Mouse (Mus musculus) small intestine, adult 2 months (tissue): Measurements from ENCODE around the gene Hist1h2bq. TPM values are rescaled to one million over a fixed set of nuclear protein-coding genes. Genes with fewer than 3 reads are reported as not detected.
"Not testable (repeated sequence)": the region's sequence is repeated elsewhere in the genome, so short reads cannot be mapped to it uniquely, and the experiment has no call there.

ENCODE experiments used
- H3K27ac ChIP-seq: fragments of 200-500 bp; 2 replicates; pipeline ENCODE4 v1.5.1; 2012; ENCODE audit warnings: low read depth, low read length, control low read depth, inconsistent platforms; ENCODE audit not compliant: insufficient read depth
- H3K27me3 ChIP-seq: fragments of 200-500 bp; 2 replicates; pipeline ENCODE4 v1.6.1; 2012; ENCODE audit warnings: mild to moderate bottlenecking, moderate library complexity, low read length, inconsistent platforms; ENCODE audit not compliant: control insufficient read depth, insufficient read depth
- H3K36me3 ChIP-seq: fragments of 200-500 bp; 2 replicates; pipeline ENCODE4 v1.6.1; 2012; ENCODE audit warnings: mild to moderate bottlenecking, low read length, control low read depth, inconsistent platforms; ENCODE audit not compliant: control insufficient read depth, insufficient read depth
- H3K4me1 ChIP-seq: fragments of 200-500 bp; 2 replicates; pipeline ENCODE4 v1.6.1; 2012; ENCODE audit warnings: low read length, inconsistent platforms, mixed read lengths; ENCODE audit not compliant: control insufficient read depth, insufficient read depth, insufficient read length
- H3K4me3 ChIP-seq: fragments of 200-500 bp; 2 replicates; pipeline ENCODE4 v1.5.1; 2012; ENCODE audit warnings: low read depth, mild to moderate bottlenecking, control low read depth, inconsistent platforms, low read length, moderate library complexity
- CTCF ChIP-seq: fragments of 200-500 bp; IDR thresholded peaks from 2 replicates; pipeline ENCODE4 v1.5.1; 2012; ENCODE audit warnings: low read depth, mild to moderate bottlenecking, control low read depth, inconsistent platforms, low read length, moderate library complexity, mixed read lengths; ENCODE audit not compliant: insufficient replicate concordance, insufficient read length; ENCODE audit errors: extremely low read depth
- POLR2A ChIP-seq: fragments of 200-500 bp; IDR thresholded peaks from 2 replicates; pipeline ENCODE4 v1.6.1; 2012; ENCODE audit warnings: low read depth, mild to moderate bottlenecking, control low read depth, inconsistent platforms, low read length, moderate library complexity
- WGBS: fragments of 180-500 bp; shearing (Covaris S2); methylation state at CpG from one replicate; pipeline ENCODE4 v1.1.7; 2018; 5-methylcytosine and 5-hydroxymethylcytosine counted together
- polyA plus RNA-seq: library from polyadenylated mRNA; depleted of rRNA; stranded (reverse); fragments of >200 nt; gene quantifications from 2 replicates; pipeline ENCODE4 v1.2.3, GENCODE M21; 2012

The Hist1h2bq gene
- polyA plus RNA-seq, 1 experiment = 32.0 TPM

DNA sequence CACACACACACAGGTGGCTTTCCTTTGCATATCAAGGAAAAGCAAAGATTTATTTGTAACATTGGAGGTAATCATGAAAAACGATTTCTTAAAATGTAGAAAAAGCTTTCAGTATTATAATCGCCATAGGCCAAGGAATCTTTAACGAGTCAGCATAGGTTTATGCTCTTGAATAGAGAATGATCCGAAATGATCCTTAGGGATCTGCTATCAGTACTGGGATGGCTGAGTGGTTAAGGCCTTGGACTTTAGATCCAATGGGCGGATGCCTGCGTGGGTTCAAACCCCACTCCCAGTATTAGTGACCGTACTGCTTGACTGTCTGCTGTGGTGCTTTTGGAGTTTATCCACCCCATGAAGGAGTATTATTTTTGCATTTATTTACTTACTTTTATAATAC is 14.4 kb downstream of the Hist1h2bq start:
- H3K27me3 ChIP-seq = no peaks in the 10 kb centered on the region
- H3K27ac ChIP-seq = no peak overlapping the region
- TF ChIP-seq POLR2A (no peak), CTCF (no peak)
- 92% methylated on average over 7 of the region's 7 CpGs for WGBS
- H3K4me1 ChIP-seq = no peaks in the 10 kb centered on the region
- no peak overlapping the region for H3K4me3 ChIP-seq
- no peaks in the 10 kb centered on the region for H3K36me3 ChIP-seq

DNA sequence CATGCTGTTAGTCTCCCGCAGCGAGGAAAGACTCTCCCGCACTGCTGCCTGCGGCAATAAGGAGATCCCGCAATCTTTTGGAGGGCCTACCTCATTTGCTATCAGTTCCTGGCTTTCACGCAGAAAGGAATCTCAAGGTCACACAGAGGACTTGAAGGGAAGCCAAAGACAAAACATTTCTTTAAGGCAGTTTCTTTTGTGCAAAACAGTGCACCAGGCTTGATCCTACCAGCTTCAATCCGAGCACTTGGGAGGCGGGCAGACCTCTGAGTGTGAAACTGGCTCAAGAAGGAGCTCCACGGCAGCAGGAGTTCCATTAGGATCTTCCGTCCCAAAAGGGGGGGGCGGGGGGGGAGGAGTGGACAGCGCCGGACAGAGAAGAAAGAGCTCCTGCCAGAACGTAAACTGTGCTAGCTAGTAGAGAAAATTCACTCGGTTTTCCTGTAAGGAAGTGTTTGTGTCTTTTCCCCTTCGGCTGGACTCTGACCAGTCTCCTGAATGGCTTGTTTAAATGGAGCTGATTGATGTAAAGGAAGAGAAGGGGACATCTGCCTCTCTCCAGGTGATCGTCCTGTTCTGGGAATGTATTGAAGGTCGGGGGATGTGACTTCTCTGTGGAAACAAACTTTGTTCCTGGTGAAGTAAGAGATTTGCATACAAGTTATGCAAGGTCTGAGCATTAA is 19.3 kb downstream of the Hist1h2bq start:
- no peaks in the 10 kb centered on the region for H3K27me3 ChIP-seq
- H3K4me1 ChIP-seq = no peaks in the 10 kb centered on the region
- no peaks in the 10 kb centered on the region for H3K36me3 ChIP-seq
- peak overlapping the region; percentile 35 for H3K4me3 ChIP-seq
- 12% methylated on average over 18 of the region's 18 CpGs for WGBS
- no peak overlapping the region for H3K27ac ChIP-seq
- TF ChIP-seq POLR2A (no peak), CTCF (no peak)

DNA sequence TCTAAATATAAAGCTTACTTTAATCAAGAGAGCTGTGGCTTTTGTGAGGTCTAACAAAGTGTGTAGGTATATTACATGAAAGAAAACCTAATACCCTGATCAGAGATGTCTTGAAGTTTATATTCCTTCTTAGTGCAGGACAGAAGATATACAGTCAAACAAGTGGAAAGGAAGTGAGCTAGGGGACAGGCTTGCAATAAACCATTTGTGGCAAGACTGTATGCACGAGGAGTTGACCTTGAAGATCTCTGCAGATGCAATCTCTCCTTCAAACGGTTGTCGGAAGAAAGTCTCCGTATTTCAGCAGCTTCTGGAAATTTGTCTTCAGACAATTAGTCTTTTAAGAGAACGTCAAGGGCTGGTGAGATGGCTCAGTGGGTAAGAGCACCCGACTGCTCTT is 20.1 kb downstream of the Hist1h2bq start:
- Histone ChIP-seq H3K27me3 (no peaks in the 10 kb centered on the region), H3K27ac (no peak overlapping the region), H3K4me3 (no peak overlapping the region), H3K36me3 (no peaks in the 10 kb centered on the region), H3K4me1 (no peaks in the 10 kb centered on the region)
- TF ChIP-seq POLR2A = no peak
- no peak for TF ChIP-seq CTCF
- WGBS = 53% methylated on average over 6 of the region's 6 CpGs

DNA sequence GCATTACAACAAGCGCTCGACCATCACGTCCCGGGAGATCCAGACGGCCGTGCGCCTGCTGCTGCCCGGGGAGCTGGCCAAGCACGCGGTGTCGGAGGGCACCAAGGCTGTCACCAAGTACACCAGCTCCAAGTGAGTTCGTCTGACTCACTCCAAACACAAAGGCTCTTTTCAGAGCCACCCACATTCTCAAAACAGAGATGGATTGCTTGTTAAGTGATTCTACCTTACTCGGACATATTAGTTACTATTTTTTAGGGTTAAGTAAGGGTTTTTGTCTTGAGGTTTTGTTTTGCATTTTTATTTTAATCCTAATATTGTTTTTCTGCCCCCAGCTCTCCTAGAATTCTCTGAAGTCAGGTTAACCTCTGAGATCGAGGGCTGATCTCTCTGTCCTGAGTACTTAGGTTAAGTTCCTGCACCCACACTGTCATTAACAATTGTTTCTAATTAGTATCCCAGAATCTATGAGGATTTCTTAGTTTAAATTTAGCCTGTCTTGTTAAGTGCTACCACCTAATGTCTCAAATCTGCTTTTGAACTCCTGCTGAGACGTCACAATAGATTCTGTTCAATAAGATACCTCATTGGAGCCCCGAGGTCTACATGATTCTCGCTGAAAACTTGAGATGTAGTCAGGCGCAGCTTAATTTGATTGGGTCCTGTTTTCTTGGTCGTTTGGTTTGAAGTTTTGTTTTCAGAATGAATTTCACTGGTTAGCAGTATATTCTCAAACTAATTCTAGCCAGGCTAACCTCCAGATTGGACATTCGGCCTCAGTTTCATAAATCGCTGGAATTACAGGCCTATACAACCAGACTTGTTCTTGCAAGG is 22.0 kb downstream of the Hist1h2bq start:
- H3K36me3 ChIP-seq = no peaks in the 10 kb centered on the region
- 31% methylated on average over 18 of the region's 21 CpGs for WGBS
- no peaks in the 10 kb centered on the region for H3K27me3 ChIP-seq
- peak overlapping the region; percentile 33 for H3K4me3 ChIP-seq
- no peak overlapping the region for H3K27ac ChIP-seq
- TF ChIP-seq POLR2A = no peak
- no peak for TF ChIP-seq CTCF
- H3K4me1 ChIP-seq = no peaks in the 10 kb centered on the region

DNA sequence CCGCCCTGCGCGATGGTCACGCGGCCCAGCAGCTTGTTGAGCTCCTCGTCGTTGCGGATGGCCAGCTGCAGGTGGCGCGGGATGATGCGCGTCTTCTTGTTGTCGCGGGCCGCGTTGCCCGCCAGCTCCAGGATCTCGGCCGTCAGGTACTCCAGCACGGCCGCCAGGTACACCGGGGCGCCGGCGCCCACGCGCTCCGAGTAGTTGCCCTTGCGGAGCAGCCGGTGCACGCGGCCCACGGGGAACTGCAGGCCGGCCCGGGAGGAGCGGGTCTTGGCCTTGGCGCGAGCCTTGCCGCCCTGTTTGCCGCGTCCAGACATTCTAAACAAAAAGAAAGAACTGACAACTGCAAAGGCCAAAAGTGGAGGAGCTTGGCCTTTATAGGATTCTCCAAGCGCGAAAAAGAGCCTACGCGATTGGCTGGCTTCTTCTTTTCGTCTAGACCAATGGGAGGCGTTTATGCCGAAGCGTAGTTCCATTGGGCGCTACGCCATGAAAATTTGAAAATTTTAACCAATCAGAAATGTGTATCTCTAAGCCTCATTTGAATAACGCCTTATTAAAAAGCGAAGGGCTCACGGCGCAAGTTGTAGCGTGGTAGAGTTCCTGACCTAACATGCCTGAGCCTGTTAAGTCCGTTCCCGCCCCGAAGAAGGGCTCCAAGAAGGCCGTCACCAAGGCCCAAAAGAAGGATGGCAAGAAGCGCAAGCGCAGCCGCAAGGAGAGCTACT is 22.9 kb downstream of the Hist1h2bq start, which contains the start of the genes Hist1h2an and Hist1h2bp:
TSS of gene Hist1h2an (minus strand) at position 320 of the 731 bp plus-strand sequence.
TSS of gene Hist1h2bp (plus strand) at position 563 of the 731 bp plus-strand sequence.
- H3K27me3 ChIP-seq, H3K4me1 ChIP-seq, H3K36me3 ChIP-seq: not testable (repeated sequence)
- under 1% methylated on average over 43 of the region's 63 CpGs for WGBS
- Histone ChIP-seq H3K27ac (peak within 1 kb of the TSS; percentile 75), H3K4me3 (peak within 1 kb of the TSS; percentile 65)

DNA sequence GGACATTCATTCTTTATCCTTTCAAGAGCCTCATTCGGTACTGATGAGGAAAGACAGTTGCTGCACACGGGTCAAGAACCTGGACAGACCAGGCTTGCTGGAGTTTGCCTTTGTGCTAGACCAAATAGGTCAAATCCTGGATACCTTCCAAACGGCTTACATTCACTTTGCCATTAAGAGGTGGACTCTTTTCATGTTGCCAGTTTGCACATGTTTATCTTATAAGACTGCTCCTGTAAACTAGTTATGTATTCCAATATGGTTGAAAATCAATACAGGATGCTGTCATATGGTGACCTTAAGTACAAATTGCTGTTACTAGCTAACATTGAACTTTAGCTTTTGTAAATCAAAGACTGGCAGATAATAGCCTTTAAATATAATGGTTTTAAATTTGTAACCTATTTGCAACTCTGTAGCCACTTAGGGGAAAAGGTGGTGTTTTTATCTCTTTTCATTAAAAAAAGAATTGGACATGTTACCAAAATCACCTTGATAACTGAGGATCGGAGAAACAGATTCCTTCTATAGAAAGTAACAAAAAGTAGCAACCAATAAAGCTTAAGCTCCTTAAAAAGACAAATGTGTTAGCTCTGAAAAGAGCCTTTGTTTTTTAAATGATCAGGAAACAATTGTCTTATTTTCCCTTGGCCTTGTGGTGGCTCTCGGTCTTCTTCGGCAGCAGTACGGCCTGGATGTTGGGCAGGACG is 23.7 kb downstream of the Hist1h2bq start:
- TF ChIP-seq POLR2A (no peak), CTCF (no peak)
- H3K4me1 ChIP-seq = no peaks in the 10 kb centered on the region
- peak overlapping the region; percentile 60 for H3K4me3 ChIP-seq
- no peaks in the 10 kb centered on the region for H3K36me3 ChIP-seq
- peak overlapping the region; percentile 75 for H3K27ac ChIP-seq
- H3K27me3 ChIP-seq = no peaks in the 10 kb centered on the region
- WGBS = 9% methylated on average over 8 of the region's 8 CpGs
